Mouse (Mus musculus): ENCODE data around the gene Plekhg3.

- no peak for TF ChIP-seq HCFC1 (IDR thresholded peaks at IDR 0.05; ENCODE audit: borderline replicate concordance, insufficient read depth, low read length)
- no peak for TF ChIP-seq ZNF384 (IDR thresholded peaks at IDR 0.05; ENCODE audit: low read depth, low read length)
- TF ChIP-seq CHD2 (IDR thresholded peaks at IDR 0.05; ENCODE audit: low read depth, low read length), result no peak
These were observed 5.8 kb upstream of the Plekhg3 start for GRCm38 (mm10) chr12:76524915-76525314.
